Mouse (Mus musculus): Measurements from ENCODE around the gene 2310030G06Rik. TPM values are rescaled to one million over a fixed set of nuclear protein-coding genes. Genes with fewer than 3 reads are reported as not detected.

The 2310030G06Rik gene
- not detected for polyA plus RNA-seq (2017; shearing (Covaris generic))

- ATAC-seq, result no peak
These were observed at the start of gene 2310030G06Rik for GRCm38 (mm10) chr9:50746214-50746677. 2310030G06Rik (minus strand) TSS chr9:50746536.

GRCm38 (mm10) chr9:50795266-50795665, 48.9 kb upstream of the 2310030G06Rik start:
- no peak for ATAC-seq

DNA sequence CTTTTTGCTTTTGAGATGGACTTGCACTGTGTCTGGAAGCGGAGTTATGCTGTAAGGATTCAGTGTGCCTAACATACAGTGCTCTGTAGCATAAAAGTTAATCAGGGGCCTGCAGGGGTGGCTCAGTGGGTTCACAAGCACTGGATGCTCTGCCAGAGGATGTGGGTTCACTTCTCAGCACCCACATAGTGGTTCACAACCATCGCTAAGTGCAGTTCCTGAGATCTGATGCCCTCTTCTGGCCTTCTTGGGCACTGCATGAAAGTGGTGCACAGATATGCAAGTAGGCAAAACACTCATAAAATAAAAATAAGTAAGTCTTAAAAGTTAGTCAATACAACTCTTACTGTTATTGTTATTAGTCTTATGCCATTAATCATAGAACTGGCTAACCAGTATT, 35.8 kb upstream of the 2310030G06Rik start:
- ATAC-seq, result peak; percentile 64

DNA sequence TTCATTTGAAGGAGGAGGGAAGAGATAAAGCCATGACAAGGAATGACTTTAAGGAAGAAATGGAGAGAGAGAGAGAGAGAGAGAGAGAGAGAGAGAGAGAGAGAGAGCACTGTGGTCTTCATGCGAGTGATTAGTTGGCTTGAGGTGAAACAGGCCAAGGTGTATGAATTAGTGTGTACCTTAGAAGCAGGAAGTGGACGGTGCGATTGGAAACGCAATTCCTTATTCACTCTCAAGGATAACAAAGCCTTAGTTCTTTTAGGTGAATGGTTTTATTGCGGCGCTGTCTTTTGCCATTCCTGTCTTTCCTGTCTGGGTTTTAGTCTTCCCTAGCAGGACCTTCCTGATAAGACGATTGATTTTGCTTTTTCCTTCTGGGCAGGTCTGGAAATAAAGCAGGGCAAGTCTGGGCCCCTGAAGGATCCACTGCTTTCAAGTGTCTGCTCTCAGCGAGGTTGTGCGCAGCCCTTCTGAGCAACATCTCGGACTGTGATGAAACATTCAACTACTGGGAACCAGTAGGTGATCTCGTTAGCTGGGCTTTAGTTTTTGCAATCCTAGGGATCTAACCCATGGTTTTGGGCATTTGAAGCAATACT, 29.9 kb upstream of the 2310030G06Rik start:
- no peak for ATAC-seq

DNA sequence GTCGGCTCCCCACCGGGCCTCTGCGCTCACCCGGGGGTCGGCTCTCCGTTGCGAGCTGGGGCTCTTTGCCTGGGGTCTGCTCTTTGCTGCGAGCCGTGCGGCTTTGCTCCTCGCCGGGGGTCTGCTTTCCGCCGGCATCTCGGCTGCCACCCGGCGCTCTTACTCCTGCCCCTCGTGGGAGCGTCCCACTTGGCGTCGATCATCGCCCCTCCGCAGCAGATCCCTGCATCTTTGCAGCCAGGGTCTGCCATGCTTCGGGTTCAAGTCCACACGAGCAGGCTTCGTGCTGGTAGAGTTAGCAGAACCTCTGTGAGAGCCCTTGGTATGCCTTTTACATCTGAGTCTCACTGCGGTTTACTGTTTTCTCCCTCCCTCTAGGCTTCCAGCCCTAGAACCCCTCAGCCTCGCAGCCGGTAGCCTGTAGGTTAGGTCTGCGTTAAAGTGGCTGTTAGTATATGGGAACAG, 29.4 kb upstream of the 2310030G06Rik start:
- peak; percentile 35 for ATAC-seq

DNA sequence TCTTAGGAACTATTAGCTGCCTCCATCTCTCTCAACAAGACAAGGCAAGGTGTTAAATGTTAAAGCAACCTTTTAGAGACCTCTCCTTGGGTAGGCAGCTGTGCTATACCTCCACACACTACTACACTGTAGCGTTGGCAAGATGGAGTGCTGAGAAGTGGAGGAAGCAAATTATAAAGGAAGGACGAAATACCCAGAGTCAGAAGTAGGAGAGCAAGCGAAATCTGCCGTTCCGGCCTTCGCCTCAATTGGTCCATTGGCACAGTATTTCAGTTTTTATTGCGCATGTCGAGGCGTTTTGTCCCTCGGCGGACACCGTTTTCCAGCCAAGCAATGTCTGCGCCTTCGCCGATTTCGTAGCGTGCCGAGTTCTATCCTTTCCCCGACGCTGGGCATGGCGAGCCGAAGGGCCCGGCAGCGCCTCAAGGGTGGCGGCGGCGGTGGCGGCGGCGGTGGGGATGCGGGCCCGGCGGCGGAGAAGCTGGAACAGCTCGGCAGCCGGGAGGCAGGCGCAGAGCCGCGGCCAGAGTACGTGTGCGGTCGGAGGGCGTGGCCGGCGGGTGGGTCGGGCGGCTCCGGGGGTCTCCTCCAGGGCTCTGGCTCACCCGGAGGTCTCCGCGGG, 28.8 kb upstream of the 2310030G06Rik start, which contains the start of the genes Alg9 and 1110032A03Rik:
Gene Alg9, plus strand, starts transcription at position 29 of the 622 bp plus-strand sequence.
Gene 1110032A03Rik, minus strand, starts transcription at position 530 of the 622 bp plus-strand sequence.
- ATAC-seq, result peak; percentile 82

GRCm38 (mm10) chr9:50774026-50774462, 27.7 kb upstream of the 2310030G06Rik start:
- ATAC-seq, result no peak

DNA sequence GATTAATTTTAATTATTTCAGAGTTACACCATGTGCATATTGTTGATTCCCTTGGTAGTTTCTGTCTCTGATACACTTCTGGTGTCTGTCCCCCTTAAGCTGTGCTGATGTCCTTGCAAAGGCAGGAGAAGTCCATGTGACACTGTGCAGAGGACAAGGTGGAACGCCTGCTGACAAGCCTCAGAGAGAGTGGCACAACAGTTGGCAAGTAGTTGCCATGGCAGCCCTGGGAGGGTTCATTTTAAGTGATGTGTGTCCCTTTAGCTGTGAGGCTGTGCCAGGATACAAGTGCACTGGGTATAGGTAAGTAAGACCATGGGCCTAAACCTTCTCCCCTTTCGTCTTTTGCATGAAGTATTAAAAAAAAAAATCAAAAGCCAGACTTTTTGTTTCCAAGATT, 23.7 kb upstream of the 2310030G06Rik start:
- ATAC-seq, result no peak

DNA sequence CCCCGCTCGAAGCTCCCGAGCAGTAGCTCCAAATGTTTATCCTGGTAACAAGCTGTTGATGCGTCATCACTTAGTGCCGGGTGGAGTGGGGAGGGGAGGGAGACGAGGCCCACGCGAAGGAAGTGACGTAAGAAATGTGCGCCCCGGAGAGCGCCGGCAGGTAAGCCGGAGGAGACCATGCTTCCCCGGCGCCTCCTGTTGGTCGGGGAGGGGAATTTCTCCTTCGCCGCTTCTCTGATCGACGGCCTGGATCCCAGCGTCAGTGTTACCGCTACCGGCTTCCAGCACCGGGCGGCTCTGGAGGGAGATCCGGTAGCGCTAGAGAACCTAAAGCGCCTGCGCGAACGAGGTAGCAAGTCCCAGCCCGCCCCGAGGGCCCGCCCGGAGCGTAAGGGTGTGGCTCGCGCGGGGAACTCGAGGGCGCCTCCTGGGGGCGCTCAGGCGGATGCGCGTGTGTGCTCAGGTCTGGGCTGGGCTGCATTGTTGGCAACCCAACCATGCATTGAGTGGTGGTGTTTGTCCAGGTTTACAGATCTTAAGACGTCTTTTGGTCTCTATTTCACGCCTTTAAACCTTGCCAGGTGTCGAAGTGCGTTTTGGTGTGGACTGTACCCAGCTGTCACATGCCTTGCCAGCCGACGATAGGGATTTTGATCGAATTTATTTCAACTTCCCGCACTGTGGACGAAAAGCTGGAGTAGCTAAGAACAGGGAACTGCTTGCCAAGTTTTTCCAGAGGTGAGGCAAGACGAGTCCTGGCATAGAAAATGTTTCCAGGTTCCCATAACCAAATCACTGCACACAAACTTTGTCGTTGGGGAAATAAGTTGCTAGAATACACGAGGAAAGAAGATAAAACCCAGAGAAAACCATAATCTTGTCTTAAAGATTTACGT, 22.0 kb upstream of the 2310030G06Rik start, which contains the start of gene Fdxacb1:
Gene Fdxacb1, plus strand, starts transcription at position 130 of the 896 bp plus-strand sequence.
- peak; percentile 89 for ATAC-seq

GRCm38 (mm10) chr9:50767531-50768106, 21.3 kb upstream of the 2310030G06Rik start:
- ATAC-seq, result peak; percentile 10

DNA sequence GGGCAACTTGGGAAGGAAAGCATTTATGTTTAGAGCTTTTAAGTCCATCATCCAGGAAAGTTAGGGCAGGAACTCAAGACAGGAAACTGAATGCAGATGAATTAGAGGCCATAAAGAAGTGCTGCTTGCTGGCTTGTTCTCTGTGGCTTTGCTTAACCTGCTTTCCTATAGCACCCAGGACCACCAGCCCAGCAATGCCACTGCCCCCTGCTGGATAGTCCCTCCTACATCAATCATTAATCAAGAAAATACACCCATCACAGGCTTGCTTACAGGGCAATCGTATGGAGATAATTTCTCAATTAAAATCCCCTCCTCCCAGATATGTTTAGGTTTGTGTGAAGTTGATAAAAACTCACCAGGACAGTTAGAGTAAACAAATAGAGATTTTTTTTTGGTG, 17.0 kb upstream of the 2310030G06Rik start:
- no peak for ATAC-seq

GRCm38 (mm10) chr9:50761520-50762243, 15.3 kb upstream of the 2310030G06Rik start:
- ATAC-seq, result no peak

GRCm38 (mm10) chr9:50756711-50757110, 10.4 kb upstream of the 2310030G06Rik start:
- no peak for ATAC-seq

GRCm38 (mm10) chr9:50753947-50754346, 7.6 kb upstream of the 2310030G06Rik start:
- ATAC-seq, result no peak

- no peak for ATAC-seq
These were observed 6.7 kb upstream of the 2310030G06Rik start for GRCm38 (mm10) chr9:50752784-50753615.

GRCm38 (mm10) chr9:50752054-50752602, 5.8 kb upstream of the 2310030G06Rik start, which contains the start of gene Hspb2:
Hspb2 (minus strand) TSS chr9:50752354.
- ATAC-seq, result no peak

GRCm38 (mm10) chr9:50751323-50751722, 5.0 kb upstream of the 2310030G06Rik start, which contains the start of gene Cryab:
Cryab (plus strand) TSS chr9:50751325.
- ATAC-seq, result no peak

GRCm38 (mm10) chr9:50750706-50751105, 4.4 kb upstream of the 2310030G06Rik start:
- no peak for ATAC-seq

- no peak for ATAC-seq
These were observed 530 bp downstream of the 2310030G06Rik start for GRCm38 (mm10) chr9:50745806-50746205.

DNA sequence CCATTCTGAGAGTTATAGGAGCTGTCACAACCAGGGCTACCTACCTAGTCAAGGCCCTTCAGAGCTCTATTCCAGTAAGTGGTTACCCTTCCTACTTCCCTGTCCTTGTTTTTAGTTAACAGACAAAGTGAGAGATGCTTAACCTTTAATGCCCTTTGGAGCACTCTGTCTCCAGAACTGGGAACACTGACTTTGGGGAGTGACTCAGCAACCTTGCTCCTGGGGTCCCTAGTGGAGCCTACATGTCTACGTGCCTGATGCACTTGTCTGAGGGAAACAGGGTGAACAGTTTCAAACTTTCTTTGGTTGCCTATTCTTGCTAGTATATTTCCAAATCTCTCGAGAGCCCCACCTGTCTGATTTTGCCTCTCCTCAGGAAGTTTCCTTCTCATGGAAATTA, 3.6 kb downstream of the 2310030G06Rik start:
- ATAC-seq, result no peak

Measured in CD4-positive, CD25-positive, alpha-beta regulatory T cell, adult 4 months (primary cell).